Mouse (Mus musculus) MN1 (cell line): ENCODE measurements around the gene Gzmc.
"Not testable (repeated sequence)": the region's sequence is repeated elsewhere in the genome, so short reads cannot be mapped to it uniquely, and the experiment has no call there.

Experiments
- DNase-seq: peaks from one replicate; pipeline ENCODE4 v3.0.0-alpha.2; 2016; ENCODE audit warnings: low spot score

Gene Gzmc

GRCm38 (mm10) chr14:56234556-56234955 lies at the start of gene Gzmc:
TSS of gene Gzmc (minus strand) at chr14:56234656.
- DNase-seq = no peak

GRCm38 (mm10) chr14:56283816-56284215 lies 49.4 kb upstream of the Gzmc start:
- no peak for DNase-seq

- no peak for DNase-seq
These were observed 46.6 kb upstream of the Gzmc start for GRCm38 (mm10) chr14:56281090-56281489.

- not testable (repeated sequence) for DNase-seq
These were observed 44.2 kb upstream of the Gzmc start for GRCm38 (mm10) chr14:56278691-56279090.

GRCm38 (mm10) chr14:56276096-56276495 lies 41.6 kb upstream of the Gzmc start:
- not testable (repeated sequence) for DNase-seq

- DNase-seq = no peak
These were observed 31.7 kb upstream of the Gzmc start for GRCm38 (mm10) chr14:56266109-56266508.

GRCm38 (mm10) chr14:56262153-56262552 lies 27.7 kb upstream of the Gzmc start, which contains the start of gene Gzmb:
TSS of gene Gzmb (minus strand) at chr14:56262260.
- DNase-seq = no peak

GRCm38 (mm10) chr14:56240409-56240808 lies 6.0 kb upstream of the Gzmc start:
- DNase-seq = no peak

- no peak for DNase-seq
These were observed 23.1 kb downstream of the Gzmc start, which contains the start of gene Gzmf for GRCm38 (mm10) chr14:56211317-56211716. TSS of gene Gzmf (minus strand) at chr14:56211417.

- no peak for DNase-seq
These were observed 28.8 kb downstream of the Gzmc start for GRCm38 (mm10) chr14:56205613-56206012.

GRCm38 (mm10) chr14:56205021-56205420 lies 29.4 kb downstream of the Gzmc start:
- DNase-seq = not testable (repeated sequence)

GRCm38 (mm10) chr14:56203975-56204374 lies 30.5 kb downstream of the Gzmc start:
- peak; percentile 11 for DNase-seq

- no peak for DNase-seq
These were observed 47.5 kb downstream of the Gzmc start for GRCm38 (mm10) chr14:56186946-56187345.

GRCm38 (mm10) chr14:56186521-56186920 lies 47.9 kb downstream of the Gzmc start:
- DNase-seq = no peak
